In the genomic region with DNA sequence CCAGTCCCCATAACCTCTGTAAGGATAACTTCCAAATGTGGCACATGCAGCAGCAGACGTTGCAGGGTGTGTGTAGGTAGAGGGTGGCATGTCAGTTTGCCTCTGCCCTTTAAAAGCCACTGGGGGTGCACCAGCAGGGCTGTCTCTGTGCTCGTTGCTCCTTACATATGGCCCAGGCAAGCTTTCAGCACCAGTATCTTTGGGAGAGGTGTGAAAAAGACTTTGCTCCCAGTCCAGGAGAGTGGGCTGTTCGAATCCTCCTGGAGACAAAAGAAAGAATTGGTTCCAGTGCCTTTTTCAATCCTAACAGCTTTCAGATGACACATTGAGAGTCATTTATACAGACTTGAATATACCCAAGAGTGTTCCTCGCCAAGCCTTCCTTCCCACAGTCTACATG, we compare ENCODE assay signal across 29 mouse cellular contexts.
DNase-seq lines count a peak whose midpoint lies in the region; ATAC-seq and TF ChIP-seq lines count a peak whose summit lies in the region.
"Had no signal": no experiment of that assay in that cellular context is flagged by ENCODE, and none has a peak within 500 bp of the region (broad histone marks: within the 10 kb centered on the region; RNA-seq: fewer than 3 reads in every experiment).

No protein-coding gene starts in this region.

- peak; percentile 19 to 35 for DNase-seq in frontal cortex, postnatal 10 days (ENCODE audit: low spot score in 2 of 2)
- peak; percentile 20 to 82 for DNase-seq in left cerebral cortex, postnatal 25 days (ENCODE audit: low spot score in 2 of 2)
- DNase-seq in right cerebral cortex, postnatal 36 days (ENCODE audit: low spot score in 2 of 2): peak; percentile 29 to 34
- DNase-seq in gastrocnemius, adult 2 months: no peak
- no peak for DNase-seq in thymus, adult 18-20 months
- no peak for DNase-seq in T-cell, adult 2 months (ENCODE audit: low spot score)
- DNase-seq: adrenal gland, postnatal 10 days; cerebellum, adult 2 months; cerebellum, postnatal 25 days; heart, adult 2 months; heart, postnatal 14 days; kidney, adult 9 months; kidney, postnatal 25 days; liver, embryonic 13.5 days; lung, embryonic 14.5 days; lung, postnatal 36 days; retina, postnatal 1 day; spleen, adult 18-20 months; thymus, postnatal 14 days had no signal

- intact Hi-C loops in left cerebral cortex, postnatal 25 days (cut with DNase I): no loop called here
- intact Hi-C loops in gastrocnemius, adult 2 months (cut with DNase I): no loop called here

- peak; percentile 91 for ATAC-seq in frontal cortex, adult (ENCODE audit: low TSS enrichment)
- ATAC-seq: activated CD4-positive, CD25-positive, alpha-beta regulatory T cell, adult 4 months; hindbrain, postnatal 0 days; intestine, embryonic 16.5 days; midbrain, embryonic 13.5 days had no signal

- no peak overlapping the region for H3K4me3 ChIP-seq in gastrocnemius, adult 2 months
- H3K4me3 ChIP-seq: embryonic facial prominence, embryonic 12.5 days; heart, adult 2 months; heart, embryonic 13.5 days; liver, embryonic 13.5 days; megakaryocyte, embryonic 14.5 days; midbrain, embryonic 13.5 days; myocyte; neural tube, embryonic 13.5 days had no signal

- TF ChIP-seq CTCF in gastrocnemius, adult 2 months (IDR thresholded peaks at IDR 0.05): no peak

- no peak overlapping the region for H3K27ac ChIP-seq in gastrocnemius, adult 2 months
- H3K27ac ChIP-seq: embryonic facial prominence, embryonic 12.5 days; heart, adult 2 months; heart, embryonic 13.5 days; hindbrain, postnatal 0 days; liver, embryonic 13.5 days; midbrain, embryonic 13.5 days; neural tube, embryonic 13.5 days had no signal

Comparison
In these comparisons a context has a peak if more than half of its experiments do, and no peak if none do; other contexts are left out.
1. DNase-seq: peak in frontal cortex, postnatal 10 days (2 of 2), left cerebral cortex, postnatal 25 days (2 of 2) and right cerebral cortex, postnatal 36 days (2 of 2); none in gastrocnemius, adult 2 months (single experiment), thymus, adult 18-20 months (0 of 2) and T-cell, adult 2 months (single experiment).